Mouse (Mus musculus) MEL (cell line): ENCODE data around the gene Hadhb. TPM values are rescaled to one million over a fixed set of nuclear protein-coding genes. Genes with fewer than 3 reads are reported as not detected.

Experiments used
- DNase-seq: peaks from one replicate; pipeline ENCODE4 v3.0.0; 2011; ENCODE audit warnings: low read depth, low spot score
- H3K27ac ChIP-seq: 2 replicates; pipeline ENCODE4 v1.5.1; 2012; ENCODE audit warnings: low read depth, mild to moderate bottlenecking, control low read depth, low read length, moderate library complexity; ENCODE audit not compliant: control insufficient read depth
- H3K27me3 ChIP-seq, 2 experiments: fragments of 150-350 bp in 1 of 2; sonication (generic) in 1 of 2; 2 replicates each; pipeline ENCODE4 v1.6.1; 2012; ENCODE audit warnings: low read length in 2 of 2, mild to moderate bottlenecking in 2 of 2, improper control_type of control experiment in 1 of 2, moderate library complexity in 1 of 2; ENCODE audit not compliant: insufficient read depth in 2 of 2, control insufficient read depth in 1 of 2
- H3K36me3 ChIP-seq, 2 experiments: 2 replicates each; pipeline ENCODE4 v1.6.1; 2012 to 2014; ENCODE audit warnings: low read length in 2 of 2, improper control_type of control experiment in 1 of 2, inconsistent platforms in 1 of 2, mild to moderate bottlenecking in 1 of 2; ENCODE audit not compliant: insufficient read depth in 2 of 2, control insufficient read depth in 1 of 2
- H3K4me1 ChIP-seq, 2 experiments: fragments of 150-350 bp in 1 of 2; sonication (generic) in 1 of 2; 2 replicates each; pipeline ENCODE4 v1.6.1; 2012; ENCODE audit warnings: low read length in 2 of 2, improper control_type of control experiment in 1 of 2, mild to moderate bottlenecking in 1 of 2; ENCODE audit not compliant: insufficient read depth in 2 of 2, control insufficient read depth in 1 of 2
- H3K4me3 ChIP-seq, 2 experiments: fragments of 150-350 bp in 1 of 2; sonication (generic) in 1 of 2; 2 replicates each; pipeline ENCODE4 v1.5.1; 2012; ENCODE audit warnings: low read depth in 2 of 2, low read length in 2 of 2, mild to moderate bottlenecking in 2 of 2, moderate library complexity in 2 of 2, control low read depth in 1 of 2, improper control_type of control experiment in 1 of 2; ENCODE audit not compliant: control insufficient read depth in 1 of 2, insufficient read depth in 1 of 2
- H3K79me2 ChIP-seq: 2 replicates; pipeline ENCODE4 v1.6.1; 2012; ENCODE audit warnings: mild to moderate bottlenecking, low read length, moderate library complexity; ENCODE audit not compliant: control insufficient read depth, poor library complexity, insufficient read depth
- H3K9ac ChIP-seq: 2 replicates; pipeline ENCODE4 v1.6.1; 2012; ENCODE audit warnings: low read depth, mild to moderate bottlenecking, control low read depth, low read length, moderate library complexity; ENCODE audit not compliant: control insufficient read depth, poor library complexity, severe bottlenecking
- H3K9me3 ChIP-seq: fragments of 150-350 bp; sonication (generic); replicated peaks from 2 replicates; pipeline ENCODE4 v1.6.1; 2012; ENCODE audit warnings: mild to moderate bottlenecking, low read length, improper control_type of control experiment, moderate library complexity; ENCODE audit not compliant: insufficient read depth
- BHLHE40 ChIP-seq: IDR thresholded peaks from 2 replicates; pipeline ENCODE4 v1.6.1; 2012; ENCODE audit warnings: low read depth, mild to moderate bottlenecking, inconsistent platforms, low read length, improper control_type of control experiment, borderline replicate concordance
- CHD1 ChIP-seq: IDR thresholded peaks from 2 replicates; pipeline ENCODE4 v1.6.1; 2012; ENCODE audit warnings: low read depth, mild to moderate bottlenecking, inconsistent platforms, low read length, improper control_type of control experiment
- CHD2 ChIP-seq: IDR thresholded peaks from 2 replicates; pipeline ENCODE4 v1.6.1; 2011; ENCODE audit warnings: low read length, improper control_type of control experiment
- CTCF ChIP-seq, 3 experiments: IDR thresholded peaks in 2 of 3; conservative IDR thresholded peaks in 1 of 3; 2 replicates each; pipeline ENCODE4 v1.5.1; 2011 to 2012; ENCODE audit warnings: low read length in 3 of 3, low read depth in 2 of 3, mild to moderate bottlenecking in 2 of 3, improper control_type of control experiment in 1 of 3, inconsistent platforms in 1 of 3, mixed read lengths in 1 of 3, moderate library complexity in 1 of 3; ENCODE audit not compliant: control insufficient read depth in 1 of 3, insufficient read depth in 1 of 3, poor library complexity in 1 of 3, severe bottlenecking in 1 of 3
- E2F4 ChIP-seq: IDR thresholded peaks from 2 replicates; pipeline ENCODE4 v1.6.1; 2011; ENCODE audit warnings: low read depth, low read length, improper control_type of control experiment, borderline replicate concordance
- HCFC1 ChIP-seq: IDR thresholded peaks from 2 replicates; pipeline ENCODE4 v1.6.1; 2012; ENCODE audit warnings: low read depth, mild to moderate bottlenecking, inconsistent platforms, low read length, improper control_type of control experiment, moderate library complexity
- MAFK ChIP-seq: IDR thresholded peaks from 2 replicates; pipeline ENCODE4 v1.6.1; 2011; ENCODE audit warnings: low read depth, mild to moderate bottlenecking, low read length, improper control_type of control experiment, borderline replicate concordance
- MAX ChIP-seq: IDR thresholded peaks from 2 replicates; pipeline ENCODE4 v1.6.1; 2011; ENCODE audit warnings: low read length, improper control_type of control experiment
- MAZ ChIP-seq: IDR thresholded peaks from 2 replicates; pipeline ENCODE4 v1.6.1; 2012; ENCODE audit warnings: low read depth, mild to moderate bottlenecking, inconsistent platforms, low read length, improper control_type of control experiment
- MEF2A ChIP-seq: IDR thresholded peaks from 2 replicates; pipeline ENCODE4 v1.6.1; 2014; ENCODE audit warnings: low read depth, mild to moderate bottlenecking, inconsistent platforms, low read length, improper control_type of control experiment; ENCODE audit not compliant: poor library complexity, insufficient replicate concordance, severe bottlenecking; ENCODE audit errors: extremely low read depth
- MYB ChIP-seq: IDR thresholded peaks from 2 replicates; pipeline ENCODE4 v1.6.1; 2011; ENCODE audit warnings: mild to moderate bottlenecking, low read depth, low read length, improper control_type of control experiment
- MYC ChIP-seq: IDR thresholded peaks from 2 replicates; pipeline ENCODE4 v1.6.1; 2011; ENCODE audit warnings: low read depth, mild to moderate bottlenecking, low read length, improper control_type of control experiment, moderate library complexity
- NELFE ChIP-seq: IDR thresholded peaks from 2 replicates; pipeline ENCODE4 v1.6.1; 2011; ENCODE audit warnings: low read depth, low read length, improper control_type of control experiment
- POLR2A ChIP-seq, 2 experiments: IDR thresholded peaks; 2 replicates each; pipeline ENCODE4 v1.6.1; 2011 to 2012; ENCODE audit warnings: low read length in 2 of 2, mild to moderate bottlenecking in 2 of 2, control low read depth in 1 of 2, improper control_type of control experiment in 1 of 2, low read depth in 1 of 2, moderate library complexity in 1 of 2; ENCODE audit not compliant: control insufficient read depth in 1 of 2, insufficient read depth in 1 of 2, poor library complexity in 1 of 2
- POLR2AphosphoS2 ChIP-seq: IDR thresholded peaks from 2 replicates; pipeline ENCODE4 v1.6.1; 2011; ENCODE audit warnings: low read length, improper control_type of control experiment
- RCOR1 ChIP-seq: IDR thresholded peaks from 2 replicates; pipeline ENCODE4 v1.6.1; 2012; ENCODE audit warnings: low read depth, mild to moderate bottlenecking, inconsistent platforms, low read length, improper control_type of control experiment
- UBTF ChIP-seq: IDR thresholded peaks from 2 replicates; pipeline ENCODE4 v1.6.1; 2012; ENCODE audit warnings: low read depth, mild to moderate bottlenecking, inconsistent platforms, low read length, improper control_type of control experiment, moderate library complexity, borderline replicate concordance; ENCODE audit not compliant: insufficient read depth
- ZC3H11A ChIP-seq: IDR thresholded peaks from 2 replicates; pipeline ENCODE4 v1.6.1; 2012; ENCODE audit warnings: low read depth, mild to moderate bottlenecking, inconsistent platforms, low read length, improper control_type of control experiment
- ZNF384 ChIP-seq: IDR thresholded peaks from 2 replicates; pipeline ENCODE4 v1.6.1; 2012; ENCODE audit warnings: low read depth, mild to moderate bottlenecking, inconsistent platforms, low read length, improper control_type of control experiment
- polyA plus RNA-seq, 2 experiments: library from polyadenylated mRNA; stranded (reverse) in 1 of 2; unstranded in 1 of 2; fragments of >175 nt in 1 of 2; fragments of >200 nt in 1 of 2; gene quantifications; 2 replicates each; pipeline versions ENCODE4 v1.2.1 to v1.2.4; 2012; ENCODE audit warnings: low replicate concordance in 2 of 2, low read depth in 1 of 2; ENCODE audit not compliant: insufficient read length in 2 of 2, insufficient read depth in 1 of 2, missing spikeins in 1 of 2
- total RNA-seq: library from RNA; depleted of rRNA; stranded (reverse); fragments of 300-350 nt; gene quantifications from 2 replicates; pipeline ENCODE4 v1.2.3, GENCODE M21; 2012

Hadhb gene
- total and polyA plus RNA-seq, 3 experiments, result 33.0 to 162 (median 161) TPM

GRCm38 (mm10) chr5:30110371-30111060 is 44.5 kb upstream of the Hadhb start:
- Histone ChIP-seq H3K9ac (no peak overlapping the region), H3K4me1 (no peaks in the 10 kb centered on the region), H3K27ac (no peak overlapping the region), H3K4me3 (no peak overlapping the region), H3K9me3 (no peaks in the 10 kb centered on the region), H3K36me3 (no peaks in the 10 kb centered on the region), H3K79me2 (no peaks in the 10 kb centered on the region), H3K27me3 (no peaks in the 10 kb centered on the region; a peak in 1 of 4 replicates)
- TF ChIP-seq MYC, result no peak
- TF ChIP-seq ZNF384, result no peak
- no peak for TF ChIP-seq MAZ
- no peak for TF ChIP-seq BHLHE40
- TF ChIP-seq POLR2A (IDR thresholded peaks at IDR 0.05; ENCODE audit: control insufficient read depth in 1 of 2, insufficient read depth in 1 of 2, low read depth in 1 of 2, low read length in 2 of 2, poor library complexity in 1 of 2), result no peak
- no peak for TF ChIP-seq NELFE
- TF ChIP-seq E2F4, result no peak
- no peak for TF ChIP-seq CHD1
- no peak for TF ChIP-seq CHD2
- TF ChIP-seq MAX, result no peak
- TF ChIP-seq MAFK, result no peak
- no peak for TF ChIP-seq POLR2AphosphoS2
- TF ChIP-seq CTCF (IDR thresholded peaks at IDR 0.05 in 2 of 3, conservative IDR thresholded peaks at IDR 0.05 in 1 of 3; ENCODE audit: control insufficient read depth in 1 of 3, insufficient read depth in 1 of 3, low read depth in 2 of 3, low read length in 3 of 3, poor library complexity in 1 of 3, severe bottlenecking in 1 of 3), result no peak
- TF ChIP-seq MEF2A, result no peak
- no peak for TF ChIP-seq RCOR1
- TF ChIP-seq UBTF, result no peak
- no peak for TF ChIP-seq HCFC1
- no peak for DNase-seq

- Histone ChIP-seq H3K4me3 (no peak overlapping the region), H3K4me1 (no peaks in the 10 kb centered on the region), H3K9me3 (no peaks in the 10 kb centered on the region), H3K36me3 (no peaks in the 10 kb centered on the region), H3K27ac (no peak overlapping the region), H3K9ac (no peak overlapping the region), H3K27me3 (no peaks in the 10 kb centered on the region; a peak in 1 of 4 replicates), H3K79me2 (no peaks in the 10 kb centered on the region)
- TF ChIP-seq CHD2 (no peak), E2F4 (no peak), ZC3H11A (no peak), MYB (no peak), BHLHE40 (no peak)
- DNase-seq, result no peak
Measured at GRCm38 (mm10) chr5:30111126-30111525, 43.9 kb upstream of the Hadhb start.
